ENCODE assay signal across 7 mouse cellular contexts in the genomic region with DNA sequence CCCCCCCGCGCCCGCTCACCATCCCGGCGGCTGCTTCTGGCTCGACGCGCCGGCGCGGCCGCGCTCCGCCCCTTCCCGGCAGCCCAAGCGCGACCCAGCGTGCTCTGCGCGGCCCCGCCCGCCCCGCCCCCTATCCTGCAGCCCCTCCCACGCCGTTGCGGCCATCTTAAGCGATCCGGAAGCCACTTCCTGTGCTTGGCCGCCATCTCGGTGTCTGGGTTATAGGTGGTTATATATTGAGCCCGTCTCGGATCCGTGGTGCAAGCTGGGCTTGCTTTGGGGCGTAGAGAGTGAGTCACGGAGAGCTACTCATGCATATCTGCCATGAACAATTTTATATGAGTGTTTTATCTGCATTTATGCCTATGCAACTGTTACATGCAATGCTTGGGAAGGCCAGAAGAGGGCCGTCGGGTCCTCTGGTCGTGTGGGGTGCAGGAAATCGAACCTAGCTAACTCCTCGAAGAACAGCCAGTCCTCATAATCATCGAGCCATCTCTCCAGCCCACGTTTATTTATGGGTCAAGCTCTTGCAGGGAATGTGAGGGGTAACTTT. TPM values are rescaled to one million over a fixed set of nuclear protein-coding genes. Genes with fewer than 3 reads are reported as not detected.
DNase-seq lines count a peak whose midpoint lies in the region; ATAC-seq lines count a peak whose summit lies in the region.

A gene (minus strand): TSS at position 73 of the 556 bp plus-strand sequence.

- peak within 1 kb of the TSS; percentile 79 for H3K27ac ChIP-seq in embryonic facial prominence, embryonic 11.5 days (replicated peaks; ENCODE audit: low read depth, low read length)
- peak within 1 kb of the TSS; percentile 93 for H3K27ac ChIP-seq in limb, embryonic 10.5 days
- H3K27ac ChIP-seq in midbrain, embryonic 13.5 days: peak within 1 kb of the TSS; percentile 96

- H3K36me3 ChIP-seq in embryonic facial prominence, embryonic 11.5 days (replicated peaks; ENCODE audit: control insufficient read depth, insufficient read depth, low read depth, low read length): peaks cover 3% of the 10 kb centered on the region; the same call in 1 of the 2 replicates
- peaks cover 35% of the 10 kb centered on the region for H3K36me3 ChIP-seq in limb, embryonic 10.5 days
- peaks cover 31% of the 10 kb centered on the region for H3K36me3 ChIP-seq in midbrain, embryonic 13.5 days

- H3K27me3 ChIP-seq in embryonic facial prominence, embryonic 11.5 days (ENCODE audit: control insufficient read depth, insufficient read depth, low read length): no peaks in the 10 kb centered on the region
- peaks cover 9% of the 10 kb centered on the region; the same call in 1 of the 2 replicates for H3K27me3 ChIP-seq in limb, embryonic 10.5 days (ENCODE audit: low read depth, poor library complexity, severe bottlenecking)
- H3K27me3 ChIP-seq in midbrain, embryonic 13.5 days: peaks cover 20% of the 10 kb centered on the region; the same call in 1 of the 2 replicates

- H3K9me3 ChIP-seq in embryonic facial prominence, embryonic 11.5 days (replicated peaks; ENCODE audit: control insufficient read depth, low read length): no peaks in the 10 kb centered on the region
- H3K9me3 ChIP-seq in limb, embryonic 10.5 days (replicated peaks): no peaks in the 10 kb centered on the region
- H3K9me3 ChIP-seq in midbrain, embryonic 13.5 days: no peaks in the 10 kb centered on the region

- peaks cover 2% of the 10 kb centered on the region; the same call in 1 of the 2 replicates for H3K4me1 ChIP-seq in embryonic facial prominence, embryonic 11.5 days (ENCODE audit: control insufficient read depth, insufficient read depth, low read length)
- peaks cover 40% of the 10 kb centered on the region for H3K4me1 ChIP-seq in limb, embryonic 10.5 days
- peaks cover 25% of the 10 kb centered on the region for H3K4me1 ChIP-seq in midbrain, embryonic 13.5 days (replicated peaks)

- DNase-seq in adrenal gland, postnatal 14 days: peak; percentile 93
- peak; percentile 94 for DNase-seq in embryonic facial prominence, embryonic 11.5 days (ENCODE audit: low spot score)
- peak; percentile 87 for DNase-seq in kidney, adult 11 months
- peak; percentile 93 for DNase-seq in limb, embryonic 10.5 days (ENCODE audit: low spot score)
- DNase-seq in spleen, adult 12 weeks (ENCODE audit: low spot score): peak; percentile 73

- peak; percentile 90 for ATAC-seq in embryonic facial prominence, embryonic 11.5 days (replicated peaks; ENCODE audit: insufficient number of reproducible peaks, low FRiP score, low TSS enrichment, low read depth)
- peak; percentile 82 for ATAC-seq in granulocyte monocyte progenitor cell, adult 5-6 weeks (replicated peaks; ENCODE audit: poor library complexity, severe bottlenecking)
- ATAC-seq in midbrain, embryonic 13.5 days: peak; percentile 95

- H3K4me2 ChIP-seq in embryonic facial prominence, embryonic 11.5 days (ENCODE audit: low read depth, low read length): peak within 1 kb of the TSS; percentile 78
- H3K4me2 ChIP-seq in midbrain, embryonic 13.5 days (replicated peaks): peak within 1 kb of the TSS; percentile 75

- WGBS in embryonic facial prominence, embryonic 11.5 days: 1% methylated on average over 28 of the region's 42 CpGs
- WGBS in limb, embryonic 10.5 days: 2% methylated on average over 40 of the region's 42 CpGs
- WGBS in midbrain, embryonic 13.5 days: 1% methylated on average over 41 of the region's 42 CpGs

- H3K9ac ChIP-seq in embryonic facial prominence, embryonic 11.5 days (replicated peaks; ENCODE audit: low read length): peak within 1 kb of the TSS; percentile 88
- H3K9ac ChIP-seq in midbrain, embryonic 13.5 days (replicated peaks): peak within 1 kb of the TSS; percentile 92

- peak within 1 kb of the TSS; percentile 68 for H3K4me3 ChIP-seq in embryonic facial prominence, embryonic 11.5 days (ENCODE audit: low read depth, low read length)
- peak within 1 kb of the TSS; percentile 90 for H3K4me3 ChIP-seq in limb, embryonic 10.5 days
- H3K4me3 ChIP-seq in midbrain, embryonic 13.5 days (replicated peaks): peak within 1 kb of the TSS; percentile 75

RNA-seq across cellular contexts. Expression of the gene that starts here (rescaled TPM):
- 376 and 380 TPM in 2 replicates for total RNA-seq in adrenal gland, postnatal 14 days (2021)
- 1,057 and 1,139 TPM in 2 replicates for polyA plus RNA-seq in embryonic facial prominence, embryonic 11.5 days (2014; fragmentation: Nextera tagmentation; extraction: Ambion mirVana)
- total RNA-seq in granulocyte monocyte progenitor cell, adult 5-6 weeks (2014; fragmentation: Nextera tagmentation): 318 and 455 TPM in 2 replicates
- 124 and 129 TPM in 2 replicates for total RNA-seq in granulocyte monocyte progenitor cell, adult 5-6 weeks (2017)
- 1,047 and 1,081 TPM in 2 replicates for polyA plus RNA-seq in limb, embryonic 10.5 days (2016; fragmentation: Nextera tagmentation; extraction: Ambion mirVana)
- 1,286 and 1,324 TPM in 2 replicates for polyA plus RNA-seq in midbrain, embryonic 13.5 days (2015; fragmentation: Nextera tagmentation; extraction: Ambion mirVana)

Comparison
In these comparisons a context has a peak if more than half of its experiments do, and no peak if none do; other contexts are left out.
1. Peak in every context shown above with its lines: DNase-seq, ATAC-seq, H3K4me3 ChIP-seq and H3K27ac ChIP-seq.